ENCODE assay signal across 11 mouse cellular contexts in the genomic region with DNA sequence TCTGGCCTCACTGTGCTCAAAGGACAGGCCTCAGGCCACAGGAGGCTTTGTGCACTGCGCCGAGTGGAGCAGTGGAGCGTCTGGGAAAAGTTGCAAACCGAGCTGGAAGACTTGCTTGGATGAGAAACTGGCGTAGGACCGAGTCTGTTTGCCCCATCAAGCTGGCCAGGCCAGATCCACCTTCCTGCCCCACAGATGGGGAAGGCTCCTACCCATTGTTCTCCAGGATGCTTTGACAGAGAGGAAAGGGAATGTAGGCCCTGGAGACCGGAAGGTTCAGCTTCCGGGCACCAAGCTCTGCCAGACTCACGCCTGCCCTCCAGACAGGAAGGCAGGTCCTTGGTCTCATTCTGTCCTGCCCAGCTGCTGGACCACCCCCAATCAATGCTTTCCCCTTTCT. TPM values are rescaled to one million over a fixed set of nuclear protein-coding genes. Genes with fewer than 3 reads are reported as not detected.
DNase-seq lines count a peak whose midpoint lies in the region; ATAC-seq and TF ChIP-seq lines count a peak whose summit lies in the region.
"Had no signal": no experiment of that assay in that cellular context is flagged by ENCODE, and none has a peak within 500 bp of the region (broad histone marks: within the 10 kb centered on the region; RNA-seq: fewer than 3 reads in every experiment).

No protein-coding gene starts in this region.

- no peak overlapping the region for H3K4me3 ChIP-seq in embryonic facial prominence, embryonic 14.5 days (ENCODE audit: low read depth, low read length)
- H3K4me3 ChIP-seq in heart, embryonic 12.5 days, result no peak overlapping the region
- no peak overlapping the region for H3K4me3 ChIP-seq in kidney, embryonic 14.5 days (ENCODE audit: low read length)
- H3K4me3 ChIP-seq in lung, embryonic 14.5 days (ENCODE audit: low read depth, low read length), result no peak overlapping the region
- H3K4me3 ChIP-seq: neural tube, embryonic 12.5 days had no signal

- peak overlapping the region; percentile 46; the same call in 1 of the 2 replicates for H3K27ac ChIP-seq in embryonic facial prominence, embryonic 14.5 days (replicated peaks; ENCODE audit: low read depth, low read length)
- H3K27ac ChIP-seq in heart, embryonic 12.5 days (ENCODE audit: poor library complexity, severe bottlenecking), result peak overlapping the region; percentile 85
- peak overlapping the region; percentile 71 for H3K27ac ChIP-seq in kidney, embryonic 14.5 days (ENCODE audit: low read depth, low read length)
- peak overlapping the region; percentile 75 for H3K27ac ChIP-seq in lung, embryonic 14.5 days (ENCODE audit: low read depth)
- H3K27ac ChIP-seq: neural tube, embryonic 12.5 days had no signal

- H3K27me3 ChIP-seq in embryonic facial prominence, embryonic 14.5 days (replicated peaks; ENCODE audit: control insufficient read depth, insufficient read depth, low read length), result no peaks in the 10 kb centered on the region
- no peaks in the 10 kb centered on the region for H3K27me3 ChIP-seq in heart, embryonic 12.5 days (replicated peaks)
- H3K27me3 ChIP-seq in kidney, embryonic 14.5 days (ENCODE audit: control insufficient read depth, insufficient read depth, low read length), result no peaks in the 10 kb centered on the region
- H3K27me3 ChIP-seq in lung, embryonic 14.5 days (ENCODE audit: insufficient read depth, low read length), result no peaks in the 10 kb centered on the region
- H3K27me3 ChIP-seq: neural tube, embryonic 12.5 days had no signal

- H3K9me3 ChIP-seq in embryonic facial prominence, embryonic 14.5 days (ENCODE audit: control insufficient read depth, low read length), result no peaks in the 10 kb centered on the region
- no peaks in the 10 kb centered on the region for H3K9me3 ChIP-seq in heart, embryonic 12.5 days (replicated peaks)
- no peaks in the 10 kb centered on the region for H3K9me3 ChIP-seq in kidney, embryonic 14.5 days (ENCODE audit: control insufficient read depth, low read length)
- no peaks in the 10 kb centered on the region for H3K9me3 ChIP-seq in lung, embryonic 14.5 days (ENCODE audit: low read depth, low read length)
- H3K9me3 ChIP-seq: neural tube, embryonic 12.5 days had no signal

- WGBS in embryonic facial prominence, embryonic 14.5 days, result 46% methylated on average over 9 of the region's 9 CpGs
- WGBS in heart, embryonic 12.5 days, result 62% methylated on average over 9 of the region's 9 CpGs
- WGBS in kidney, embryonic 14.5 days, result 70% methylated on average over 9 of the region's 9 CpGs
- WGBS in lung, embryonic 14.5 days, result 54% methylated on average over 9 of the region's 9 CpGs

- DNase-seq in embryonic facial prominence, embryonic 14.5 days (ENCODE audit: low spot score), result no peak
- DNase-seq in lung, embryonic 14.5 days, result peak; percentile 63
- no peak for DNase-seq in yolk sac, embryonic 10.5 days (ENCODE audit: low spot score)
- no peak for DNase-seq in left cerebral cortex, adult 18-20 months (ENCODE audit: low spot score in 2 of 2)
- DNase-seq in urinary bladder, adult 18-20 months (ENCODE audit: low spot score in 2 of 2), result no peak
- DNase-seq: cerebellum, adult 8-10 months had no signal

- H3K36me3 ChIP-seq in embryonic facial prominence, embryonic 14.5 days (ENCODE audit: control insufficient read depth, insufficient read depth, low read length), result no peaks in the 10 kb centered on the region
- no peaks in the 10 kb centered on the region for H3K36me3 ChIP-seq in heart, embryonic 12.5 days
- no peaks in the 10 kb centered on the region for H3K36me3 ChIP-seq in kidney, embryonic 14.5 days (ENCODE audit: control insufficient read depth, insufficient read depth, low read length)
- H3K36me3 ChIP-seq in lung, embryonic 14.5 days (ENCODE audit: insufficient read depth), result no peaks in the 10 kb centered on the region
- H3K36me3 ChIP-seq: neural tube, embryonic 12.5 days had no signal

- H3K9ac ChIP-seq in embryonic facial prominence, embryonic 14.5 days (ENCODE audit: low read depth, low read length), result no peak overlapping the region
- H3K9ac ChIP-seq in heart, embryonic 12.5 days, result no peak overlapping the region
- no peak overlapping the region for H3K9ac ChIP-seq in kidney, embryonic 14.5 days (ENCODE audit: low read depth, low read length)
- H3K9ac ChIP-seq in lung, embryonic 14.5 days, result no peak overlapping the region
- H3K9ac ChIP-seq: neural tube, embryonic 12.5 days had no signal

- no peak for TF ChIP-seq CTCF in lung, embryonic 14.5 days (IDR thresholded peaks at IDR 0.05; ENCODE audit: low read depth)

- no peaks in the 10 kb centered on the region for H3K4me1 ChIP-seq in embryonic facial prominence, embryonic 14.5 days (ENCODE audit: control insufficient read depth, insufficient read depth, low read length)
- peaks cover 22% of the 10 kb centered on the region for H3K4me1 ChIP-seq in heart, embryonic 12.5 days (replicated peaks)
- no peaks in the 10 kb centered on the region; the same call in 1 of the 2 replicates for H3K4me1 ChIP-seq in kidney, embryonic 14.5 days (ENCODE audit: control insufficient read depth, insufficient read depth, low read length)
- peaks cover 5% of the 10 kb centered on the region for H3K4me1 ChIP-seq in lung, embryonic 14.5 days (ENCODE audit: insufficient read depth)
- H3K4me1 ChIP-seq: neural tube, embryonic 12.5 days had no signal

- no peak for ATAC-seq in embryonic facial prominence, embryonic 14.5 days (ENCODE audit: low read depth)
- peak; percentile 50 for ATAC-seq in heart, embryonic 12.5 days (ENCODE audit: insufficient number of reproducible peaks, low FRiP score)
- ATAC-seq in kidney, embryonic 14.5 days (ENCODE audit: low FRiP score, low TSS enrichment), result no peak
- ATAC-seq in lung, embryonic 14.5 days (ENCODE audit: insufficient read depth), result peak; percentile 56
- no peak for ATAC-seq in frontal cortex, adult (ENCODE audit: low TSS enrichment)

- no peak overlapping the region for H3K4me2 ChIP-seq in embryonic facial prominence, embryonic 14.5 days (ENCODE audit: low read depth, low read length)
- no peak overlapping the region for H3K4me2 ChIP-seq in heart, embryonic 12.5 days
- H3K4me2 ChIP-seq in kidney, embryonic 14.5 days (replicated peaks; ENCODE audit: low read depth, low read length), result no peak overlapping the region
- H3K4me2 ChIP-seq in lung, embryonic 14.5 days, result no peak overlapping the region
- H3K4me2 ChIP-seq: neural tube, embryonic 12.5 days had no signal

RNA-seq across cellular contexts. Expression of a gene that starts 5.8 kb away (rescaled TPM):
- 43.0 and 46.2 TPM in 2 replicates for polyA plus RNA-seq in embryonic facial prominence, embryonic 14.5 days (2014; fragmentation: Nextera tagmentation; extraction: Ambion mirVana)
- 47.6 and 51.6 TPM in 2 replicates for polyA plus RNA-seq in heart, embryonic 12.5 days (2016; fragmentation: Nextera tagmentation; extraction: Ambion mirVana)
- polyA plus RNA-seq in kidney, embryonic 14.5 days (2014; fragmentation: Nextera tagmentation; extraction: Ambion mirVana), result 31.8 and 36.8 TPM in 2 replicates
- 69.8 and 71.5 TPM in 2 replicates for polyA plus RNA-seq in lung, embryonic 14.5 days (2014; fragmentation: Nextera tagmentation; extraction: Ambion mirVana)
- total RNA-seq in left cerebral cortex, adult 18-20 months (2021), result 10 to 100 TPM; 10.7 to 12.4 TPM
- total RNA-seq: hematopoietic stem cell, adult 5-6 weeks had no signal

Comparison
In these comparisons a context has a peak if more than half of its experiments do, and no peak if none do; other contexts are left out.
1. ATAC-seq: peak in heart, embryonic 12.5 days (single experiment) and lung, embryonic 14.5 days (single experiment); none in embryonic facial prominence, embryonic 14.5 days (single experiment), kidney, embryonic 14.5 days (single experiment) and frontal cortex, adult (single experiment).
2. Peak in every context shown above with its lines, with median percentiles within 50 percentile points of each other: H3K27ac ChIP-seq.